Mouse (Mus musculus) embryonic facial prominence, embryonic 14.5 days (tissue): Measurements from ENCODE around the gene Tmsb10. TPM values are rescaled to one million over a fixed set of nuclear protein-coding genes. Genes with fewer than 3 reads are reported as not detected.
A peak's percentile ranks its signal among the peaks of the same experiment; 100 is the strongest.

ENCODE experiments used
- ATAC-seq: fragments of 200-750 bp; cut with Nextera tagmentation; 2 replicates; pipeline ENCODE4 v1.8.0; 2017; ENCODE audit warnings: low read depth, moderate number of reproducible peaks, moderate TSS enrichment
- DNase-seq: peaks from one replicate; pipeline ENCODE4 v3.0.0-alpha.2; 2015; ENCODE audit warnings: low spot score
- H3K27ac ChIP-seq: fragments of 300-500 bp; sonication (generic); replicated peaks from 2 replicates; pipeline ENCODE4 v1.5.1; 2014; ENCODE audit warnings: low read depth, mild to moderate bottlenecking, low read length, moderate library complexity
- H3K27me3 ChIP-seq: fragments of 300-500 bp; sonication (generic); replicated peaks from 2 replicates; pipeline ENCODE4 v1.6.1; 2014; ENCODE audit warnings: low read length; ENCODE audit not compliant: control insufficient read depth, insufficient read depth
- H3K36me3 ChIP-seq: fragments of 300-500 bp; sonication (generic); 2 replicates; pipeline ENCODE4 v1.6.1; 2014; ENCODE audit warnings: low read length, mixed read lengths; ENCODE audit not compliant: control insufficient read depth, insufficient read depth
- H3K4me1 ChIP-seq: fragments of 300-500 bp; sonication (generic); 2 replicates; pipeline ENCODE4 v1.6.1; 2014; ENCODE audit warnings: antibody characterized with exemption, low read length; ENCODE audit not compliant: control insufficient read depth, insufficient read depth
- H3K4me2 ChIP-seq: fragments of 300-500 bp; sonication (generic); 2 replicates; pipeline ENCODE4 v1.6.1; 2014; ENCODE audit warnings: low read depth, mild to moderate bottlenecking, low read length, moderate library complexity, mixed read lengths
- H3K4me3 ChIP-seq: fragments of 300-500 bp; sonication (generic); 2 replicates; pipeline ENCODE4 v1.5.1; 2014; ENCODE audit warnings: low read depth, mild to moderate bottlenecking, low read length
- H3K9ac ChIP-seq: fragments of 300-500 bp; sonication (generic); 2 replicates; pipeline ENCODE4 v1.6.1; 2014; ENCODE audit warnings: low read depth, mild to moderate bottlenecking, low read length, moderate library complexity, mixed read lengths
- H3K9me3 ChIP-seq: fragments of 300-500 bp; sonication (generic); 2 replicates; pipeline ENCODE4 v1.6.1; 2016; ENCODE audit warnings: low read length; ENCODE audit not compliant: control insufficient read depth
- WGBS: fragments of 180-500 bp; shearing (Covaris S2); extraction: QIAGEN DNeasy Blood & Tissue Kit; methylation state at CpG from one replicate; pipeline ENCODE4 v1.1.7; 2014; 5-methylcytosine and 5-hydroxymethylcytosine counted together
- polyA plus RNA-seq: library from polyadenylated mRNA; unstranded; fragments of >200 nt; fragmentation: Nextera tagmentation; extraction: Ambion mirVana; gene quantifications from 2 replicates; pipeline ENCODE4 v1.2.1, GENCODE M21; 2014

Tmsb10 gene
- polyA plus RNA-seq, 1 experiment from 2014 or later = 2,276 TPM

GRCm38 (mm10) chr6:72952221-72952620 lies 6.3 kb downstream of the Tmsb10 start:
- Histone ChIP-seq H3K9me3 (no peaks in the 10 kb centered on the region), H3K4me3 (no peak overlapping the region), H3K9ac (no peak overlapping the region), H3K27ac (0 out of 2 replicates have a peak overlapping the region, but pooled peaks have one; percentile 2), H3K27me3 (no peaks in the 10 kb centered on the region), H3K4me1 (peaks cover 16% of the 10 kb centered on the region), H3K36me3 (no peaks in the 10 kb centered on the region), H3K4me2 (no peak overlapping the region)
- peak; percentile 72 for DNase-seq
- 17% methylated on average over 2 of the region's 2 CpGs for WGBS
- no peak for ATAC-seq

GRCm38 (mm10) chr6:72949161-72949756 lies 9.3 kb downstream of the Tmsb10 start:
- Histone ChIP-seq H3K4me3 (no peak overlapping the region), H3K9ac (no peak overlapping the region), H3K27ac (no peak overlapping the region), H3K36me3 (no peaks in the 10 kb centered on the region), H3K9me3 (0 out of 2 replicates have a peak, but pooled peaks cover 6% of the 10 kb centered on the region), H3K4me2 (no peak overlapping the region), H3K4me1 (peaks cover 5% of the 10 kb centered on the region; the same call in 1 of the 2 replicates), H3K27me3 (no peaks in the 10 kb centered on the region)
- DNase-seq (no peak), ATAC-seq (no peak)
- 77% methylated on average over 9 of the region's 9 CpGs for WGBS

GRCm38 (mm10) chr6:72948392-72948791 lies 10.2 kb downstream of the Tmsb10 start:
- DNase-seq = no peak
- H3K4me2 ChIP-seq = no peak overlapping the region
- 88% methylated on average over 3 of the region's 3 CpGs for WGBS
- no peaks in the 10 kb centered on the region for H3K27me3 ChIP-seq
- peaks cover 5% of the 10 kb centered on the region; the same call in 1 of the 2 replicates for H3K4me1 ChIP-seq
- H3K36me3 ChIP-seq = no peaks in the 10 kb centered on the region
- H3K27ac ChIP-seq = no peak overlapping the region
- no peak for ATAC-seq
- no peak overlapping the region for H3K4me3 ChIP-seq
- 0 out of 2 replicates have a peak, but pooled peaks cover 6% of the 10 kb centered on the region for H3K9me3 ChIP-seq
- H3K9ac ChIP-seq = no peak overlapping the region

- H3K36me3 ChIP-seq = no peaks in the 10 kb centered on the region
- WGBS = 54% methylated on average over 6 of the region's 6 CpGs
- H3K4me2 ChIP-seq = no peak overlapping the region
- H3K4me1 ChIP-seq = peaks cover 5% of the 10 kb centered on the region; the same call in 1 of the 2 replicates
- no peak for DNase-seq
- H3K27ac ChIP-seq = no peak overlapping the region
- no peak for ATAC-seq
- no peak overlapping the region for H3K4me3 ChIP-seq
- no peak overlapping the region for H3K9ac ChIP-seq
- no peaks in the 10 kb centered on the region for H3K27me3 ChIP-seq
- 0 out of 2 replicates have a peak, but pooled peaks cover 6% of the 10 kb centered on the region for H3K9me3 ChIP-seq
Observed at GRCm38 (mm10) chr6:72947960-72948359, 10.6 kb downstream of the Tmsb10 start.

GRCm38 (mm10) chr6:72940493-72940892 lies 18.1 kb downstream of the Tmsb10 start:
- Histone ChIP-seq H3K9ac (no peak overlapping the region), H3K4me2 (no peak overlapping the region), H3K4me1 (no peaks in the 10 kb centered on the region), H3K27me3 (no peaks in the 10 kb centered on the region), H3K4me3 (no peak overlapping the region), H3K9me3 (no peaks in the 10 kb centered on the region), H3K27ac (no peak overlapping the region), H3K36me3 (no peaks in the 10 kb centered on the region)
- peak; percentile 75 for DNase-seq
- ATAC-seq = peak; percentile 74
- 4% methylated on average over 3 of the region's 3 CpGs for WGBS

- 43% methylated on average over 5 of the region's 5 CpGs for WGBS
Observed at GRCm38 (mm10) chr6:72937859-72938258, 20.7 kb downstream of the Tmsb10 start.

GRCm38 (mm10) chr6:72937430-72937829 lies 21.1 kb downstream of the Tmsb10 start:
- DNase-seq = no peak
- H3K4me1 ChIP-seq = no peaks in the 10 kb centered on the region
- no peak overlapping the region for H3K27ac ChIP-seq
- ATAC-seq = no peak
- no peak overlapping the region for H3K4me3 ChIP-seq
- H3K9ac ChIP-seq = no peak overlapping the region
- H3K27me3 ChIP-seq = no peaks in the 10 kb centered on the region
- H3K36me3 ChIP-seq = no peaks in the 10 kb centered on the region
- no peak overlapping the region for H3K4me2 ChIP-seq
- 64% methylated on average over 3 of the region's 3 CpGs for WGBS
- no peaks in the 10 kb centered on the region for H3K9me3 ChIP-seq

More at GRCm38 (mm10) chr6:72937859-72938258, 20.7 kb downstream of the Tmsb10 start:
- no peak for ATAC-seq
- H3K27me3 ChIP-seq = no peaks in the 10 kb centered on the region
- no peaks in the 10 kb centered on the region for H3K4me1 ChIP-seq
- H3K9ac ChIP-seq = no peak overlapping the region
- no peaks in the 10 kb centered on the region for H3K9me3 ChIP-seq
- no peak overlapping the region for H3K4me2 ChIP-seq
- H3K27ac ChIP-seq = no peak overlapping the region
- DNase-seq = no peak
- no peak overlapping the region for H3K4me3 ChIP-seq
- H3K36me3 ChIP-seq = no peaks in the 10 kb centered on the region

GRCm38 (mm10) chr6:72932955-72933354 lies 25.6 kb downstream of the Tmsb10 start:
- Histone ChIP-seq H3K4me1 (no peaks in the 10 kb centered on the region), H3K27ac (no peak overlapping the region), H3K9ac (no peak overlapping the region), H3K36me3 (no peaks in the 10 kb centered on the region), H3K27me3 (no peaks in the 10 kb centered on the region), H3K9me3 (no peaks in the 10 kb centered on the region), H3K4me2 (no peak overlapping the region), H3K4me3 (no peak overlapping the region)
- no peak for DNase-seq
- 91% methylated on average over 1 of the region's 1 CpGs for WGBS
- ATAC-seq = no peak

GRCm38 (mm10) chr6:72931533-72931932 lies 27.0 kb downstream of the Tmsb10 start:
- Histone ChIP-seq H3K9ac (no peak overlapping the region), H3K4me2 (no peak overlapping the region), H3K27ac (no peak overlapping the region), H3K4me3 (no peak overlapping the region), H3K9me3 (no peaks in the 10 kb centered on the region), H3K36me3 (no peaks in the 10 kb centered on the region), H3K4me1 (peaks cover 12% of the 10 kb centered on the region; the same call in 1 of the 2 replicates), H3K27me3 (no peaks in the 10 kb centered on the region)
- ATAC-seq (no peak), DNase-seq (no peak)
- 71% methylated on average over 3 of the region's 3 CpGs for WGBS
